ENCODE assay signal across 27 mouse cellular contexts in the genomic region with DNA sequence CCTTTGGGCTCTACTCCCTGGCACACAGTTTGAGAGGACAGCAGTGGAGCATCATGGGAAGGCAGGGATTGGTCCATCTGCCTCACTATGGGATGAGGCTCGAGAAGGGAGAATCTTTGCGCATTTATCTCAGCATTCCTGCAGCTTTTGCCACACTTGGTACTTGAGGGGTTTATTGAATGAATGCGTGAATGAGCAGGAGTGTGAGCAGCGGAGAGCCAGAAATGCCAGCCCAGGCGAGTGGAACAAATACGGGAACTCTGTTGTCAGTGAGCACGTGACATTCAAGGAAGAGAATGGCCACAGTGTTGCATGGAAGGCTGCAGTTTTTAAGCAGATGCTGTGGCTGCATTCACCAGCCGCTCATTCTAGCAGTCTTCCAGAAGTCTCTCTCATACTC. TPM values are rescaled to one million over a fixed set of nuclear protein-coding genes. Genes with fewer than 3 reads are reported as not detected.
DNase-seq lines count a peak whose midpoint lies in the region; ATAC-seq and TF ChIP-seq lines count a peak whose summit lies in the region.
"Had no signal": no experiment of that assay in that cellular context is flagged by ENCODE, and none has a peak within 500 bp of the region (broad histone marks: within the 10 kb centered on the region; RNA-seq: fewer than 3 reads in every experiment).

No protein-coding gene starts in this region.

- no peak overlapping the region for H3K27ac ChIP-seq in forebrain, embryonic 15.5 days (replicated peaks)
- H3K27ac ChIP-seq in forebrain, embryonic 10.5 days = no peak overlapping the region
- no peak overlapping the region for H3K27ac ChIP-seq in hindbrain, postnatal 0 days
- no peak overlapping the region for H3K27ac ChIP-seq in hindbrain, embryonic 11.5 days (ENCODE audit: low read depth, low read length)
- H3K27ac ChIP-seq: embryonic facial prominence, embryonic 13.5 days; heart, embryonic 13.5 days; hindbrain, embryonic 10.5 days; kidney, postnatal 0 days; liver, embryonic 12.5 days; midbrain, embryonic 12.5 days had no signal

- H3K27me3 ChIP-seq in forebrain, embryonic 15.5 days = no peaks in the 10 kb centered on the region
- H3K27me3 ChIP-seq in forebrain, embryonic 10.5 days (ENCODE audit: poor library complexity, severe bottlenecking) = no peaks in the 10 kb centered on the region
- H3K27me3 ChIP-seq in hindbrain, postnatal 0 days (ENCODE audit: insufficient read depth, low read length) = no peaks in the 10 kb centered on the region
- H3K27me3 ChIP-seq in hindbrain, embryonic 11.5 days (ENCODE audit: control insufficient read depth, insufficient read depth, low read length) = no peaks in the 10 kb centered on the region
- H3K27me3 ChIP-seq: embryonic facial prominence, embryonic 13.5 days; heart, embryonic 13.5 days; liver, embryonic 12.5 days; midbrain, embryonic 12.5 days had no signal

- TF ChIP-seq CTCF in hindbrain, postnatal 0 days (IDR thresholded peaks at IDR 0.05; ENCODE audit: low read depth) = no peak

- no peaks in the 10 kb centered on the region for H3K9me3 ChIP-seq in forebrain, embryonic 15.5 days
- no peaks in the 10 kb centered on the region for H3K9me3 ChIP-seq in forebrain, embryonic 10.5 days
- no peaks in the 10 kb centered on the region for H3K9me3 ChIP-seq in hindbrain, postnatal 0 days (ENCODE audit: low read length)
- H3K9me3 ChIP-seq in hindbrain, embryonic 11.5 days (ENCODE audit: control insufficient read depth, low read length) = no peaks in the 10 kb centered on the region
- H3K9me3 ChIP-seq: embryonic facial prominence, embryonic 13.5 days; heart, embryonic 13.5 days; hindbrain, embryonic 10.5 days; liver, embryonic 12.5 days had no signal

- WGBS in forebrain, embryonic 15.5 days = 63% methylated on average over 8 of the region's 8 CpGs
- 78% methylated on average over 8 of the region's 8 CpGs for WGBS in forebrain, embryonic 10.5 days
- WGBS in hindbrain, postnatal 0 days = 52% methylated on average over 8 of the region's 8 CpGs
- WGBS in hindbrain, embryonic 11.5 days = 77% methylated on average over 8 of the region's 8 CpGs

- H3K4me1 ChIP-seq in forebrain, embryonic 15.5 days = no peaks in the 10 kb centered on the region
- 0 out of 2 replicates have a peak, but pooled peaks cover 4% of the 10 kb centered on the region for H3K4me1 ChIP-seq in forebrain, embryonic 10.5 days
- H3K4me1 ChIP-seq in hindbrain, postnatal 0 days (ENCODE audit: insufficient read depth, low read length) = no peaks in the 10 kb centered on the region
- H3K4me1 ChIP-seq in hindbrain, embryonic 11.5 days (replicated peaks; ENCODE audit: control insufficient read depth, insufficient read depth, low read length) = no peaks in the 10 kb centered on the region
- H3K4me1 ChIP-seq: heart, embryonic 13.5 days; hindbrain, embryonic 10.5 days; midbrain, embryonic 12.5 days had no signal

- H3K4me2 ChIP-seq in forebrain, embryonic 15.5 days (replicated peaks) = peak overlapping the region; percentile 18
- peak overlapping the region; percentile 22; the same call in 1 of the 2 replicates for H3K4me2 ChIP-seq in hindbrain, postnatal 0 days (ENCODE audit: low read depth, low read length)
- H3K4me2 ChIP-seq in hindbrain, embryonic 11.5 days (replicated peaks; ENCODE audit: low read depth, low read length) = no peak overlapping the region
- H3K4me2 ChIP-seq: embryonic facial prominence, embryonic 13.5 days; heart, embryonic 13.5 days; liver, embryonic 12.5 days; midbrain, embryonic 12.5 days had no signal

- H3K9ac ChIP-seq in forebrain, embryonic 15.5 days (replicated peaks) = no peak overlapping the region
- H3K9ac ChIP-seq in hindbrain, postnatal 0 days (replicated peaks; ENCODE audit: low read length) = no peak overlapping the region
- H3K9ac ChIP-seq in hindbrain, embryonic 11.5 days (ENCODE audit: low read depth, low read length) = no peak overlapping the region
- H3K9ac ChIP-seq: embryonic facial prominence, embryonic 13.5 days; heart, embryonic 13.5 days; liver, embryonic 12.5 days; liver, postnatal 0 days; midbrain, embryonic 12.5 days had no signal

- H3K36me3 ChIP-seq in forebrain, embryonic 15.5 days = no peaks in the 10 kb centered on the region
- no peaks in the 10 kb centered on the region for H3K36me3 ChIP-seq in forebrain, embryonic 10.5 days (replicated peaks)
- H3K36me3 ChIP-seq in hindbrain, postnatal 0 days (ENCODE audit: insufficient read depth, low read length) = no peaks in the 10 kb centered on the region
- H3K36me3 ChIP-seq in hindbrain, embryonic 11.5 days (ENCODE audit: control insufficient read depth, insufficient read depth, low read length) = no peaks in the 10 kb centered on the region
- H3K36me3 ChIP-seq: embryonic facial prominence, embryonic 13.5 days; heart, embryonic 13.5 days; hindbrain, embryonic 10.5 days; liver, embryonic 12.5 days; midbrain, embryonic 12.5 days had no signal

- no peak for ATAC-seq in forebrain, embryonic 15.5 days (replicated peaks)
- peak; percentile 56 for ATAC-seq in hindbrain, postnatal 0 days
- no peak for ATAC-seq in hindbrain, embryonic 11.5 days (ENCODE audit: low FRiP score)
- ATAC-seq: liver, embryonic 12.5 days; liver, postnatal 0 days had no signal

- no peak overlapping the region for H3K4me3 ChIP-seq in forebrain, embryonic 15.5 days
- H3K4me3 ChIP-seq in forebrain, embryonic 10.5 days = no peak overlapping the region
- H3K4me3 ChIP-seq in hindbrain, postnatal 0 days (ENCODE audit: low read length) = no peak overlapping the region
- H3K4me3 ChIP-seq in hindbrain, embryonic 11.5 days (ENCODE audit: low read depth, low read length) = no peak overlapping the region
- H3K4me3 ChIP-seq: embryonic facial prominence, embryonic 13.5 days; heart, embryonic 13.5 days; hindbrain, embryonic 10.5 days; liver, embryonic 12.5 days; midbrain, embryonic 12.5 days had no signal

- no peak for DNase-seq in forebrain, embryonic 10.5 days (ENCODE audit: extremely low spot score, low spot score)
- DNase-seq in hindbrain, postnatal 0 days (ENCODE audit: low spot score) = peak; percentile 8
- no peak for DNase-seq in hindbrain, embryonic 11.5 days (ENCODE audit: low spot score)
- peak; percentile 79 for DNase-seq in Muller cell, postnatal 12 days (ENCODE audit: inconsistent ontology term)
- DNase-seq in retina, embryonic 14.5 days (ENCODE audit: low spot score) = peak; percentile 21
- no peak for DNase-seq in kidney, adult 18-20 months
- DNase-seq: cerebellum, adult 11 months; cerebellum, adult 9-10 months; gastrocnemius, postnatal 10 days; heart, postnatal 14 days; kidney, adult 2 months; kidney, postnatal 4 days; layer of hippocampus, postnatal 36 days; left cerebral cortex, postnatal 4 days; liver, postnatal 0 days; lung, postnatal 36 days; thymus, postnatal 4 days had no signal

RNA-seq across cellular contexts. Expression of a gene that starts 10.6 kb away (rescaled TPM):
- polyA plus RNA-seq in forebrain, embryonic 15.5 days (2015; fragmentation: Nextera tagmentation; extraction: Ambion mirVana) = 0.75 and 0.81 TPM in 2 replicates
- 0.82 and 0.95 TPM in 2 replicates for polyA plus RNA-seq in forebrain, embryonic 10.5 days (2016; fragmentation: Nextera tagmentation; extraction: Ambion mirVana)
- 4.5 and 6.1 TPM in 2 replicates for total RNA-seq in hindbrain, postnatal 0 days (2014; rRNA removed)
- polyA plus RNA-seq in hindbrain, postnatal 0 days (2015; fragmentation: Nextera tagmentation; extraction: Ambion mirVana) = 0.66 and 0.73 TPM in 2 replicates
- 0.92 and 1.4 TPM in 2 replicates for polyA plus RNA-seq in hindbrain, embryonic 11.5 days (2014; fragmentation: Nextera tagmentation; extraction: Ambion mirVana)

RNA-seq across cellular contexts. Expression of a gene that starts 30.8 kb away (rescaled TPM):
- polyA plus RNA-seq in forebrain, embryonic 15.5 days (2015; fragmentation: Nextera tagmentation; extraction: Ambion mirVana) = 79.1 and 85.4 TPM in 2 replicates
- 129 and 135 TPM in 2 replicates for polyA plus RNA-seq in forebrain, embryonic 10.5 days (2016; fragmentation: Nextera tagmentation; extraction: Ambion mirVana)
- total RNA-seq in hindbrain, postnatal 0 days (2014; rRNA removed) = 32.0 and 35.8 TPM in 2 replicates
- polyA plus RNA-seq in hindbrain, postnatal 0 days (2015; fragmentation: Nextera tagmentation; extraction: Ambion mirVana) = 154 and 157 TPM in 2 replicates
- polyA plus RNA-seq in hindbrain, embryonic 11.5 days (2014; fragmentation: Nextera tagmentation; extraction: Ambion mirVana) = 103 and 115 TPM in 2 replicates

RNA-seq across cellular contexts. Expression of a gene that starts 54.3 kb away (rescaled TPM):
- 5.9 and 6.5 TPM in 2 replicates for polyA plus RNA-seq in forebrain, embryonic 15.5 days (2015; fragmentation: Nextera tagmentation; extraction: Ambion mirVana)
- polyA plus RNA-seq in forebrain, embryonic 10.5 days (2016; fragmentation: Nextera tagmentation; extraction: Ambion mirVana) = 1.2 and 1.4 TPM in 2 replicates
- total RNA-seq in hindbrain, postnatal 0 days (2014; rRNA removed) = 50.9 and 57.8 TPM in 2 replicates
- 29.3 and 30.7 TPM in 2 replicates for polyA plus RNA-seq in hindbrain, postnatal 0 days (2015; fragmentation: Nextera tagmentation; extraction: Ambion mirVana)
- 3.1 and 4.1 TPM in 2 replicates for polyA plus RNA-seq in hindbrain, embryonic 11.5 days (2014; fragmentation: Nextera tagmentation; extraction: Ambion mirVana)
- total RNA-seq: common myeloid progenitor, adult 5-6 weeks; megakaryocyte, adult 5-6 weeks; MEL had no signal

Comparison
In these comparisons a context has a peak if more than half of its experiments do, and no peak if none do; other contexts are left out.
1. DNase-seq: peak in hindbrain, postnatal 0 days (single experiment), Muller cell, postnatal 12 days (single experiment) and retina, embryonic 14.5 days (single experiment); none in forebrain, embryonic 10.5 days (single experiment), hindbrain, embryonic 11.5 days (single experiment) and kidney, adult 18-20 months (single experiment).